Mouse (Mus musculus) layer of hippocampus, postnatal 10 days (tissue): ENCODE measurements around the gene Cass4. TPM values are rescaled to one million over a fixed set of nuclear protein-coding genes. Genes with fewer than 3 reads are reported as not detected.

Source experiments
- DNase-seq, 2 experiments: peaks; one replicate each; pipeline ENCODE4 v3.0.0; 2021; ENCODE audit warnings: low spot score in 2 of 2
- total RNA-seq, 2 experiments: library from RNA; stranded (reverse); gene quantifications; 2 replicates each; pipeline ENCODE4 v1.2.3; 2021

Gene Cass4
- total RNA-seq, 2 experiments from 2014 or later = 0.41 to 0.47 TPM

DNA sequence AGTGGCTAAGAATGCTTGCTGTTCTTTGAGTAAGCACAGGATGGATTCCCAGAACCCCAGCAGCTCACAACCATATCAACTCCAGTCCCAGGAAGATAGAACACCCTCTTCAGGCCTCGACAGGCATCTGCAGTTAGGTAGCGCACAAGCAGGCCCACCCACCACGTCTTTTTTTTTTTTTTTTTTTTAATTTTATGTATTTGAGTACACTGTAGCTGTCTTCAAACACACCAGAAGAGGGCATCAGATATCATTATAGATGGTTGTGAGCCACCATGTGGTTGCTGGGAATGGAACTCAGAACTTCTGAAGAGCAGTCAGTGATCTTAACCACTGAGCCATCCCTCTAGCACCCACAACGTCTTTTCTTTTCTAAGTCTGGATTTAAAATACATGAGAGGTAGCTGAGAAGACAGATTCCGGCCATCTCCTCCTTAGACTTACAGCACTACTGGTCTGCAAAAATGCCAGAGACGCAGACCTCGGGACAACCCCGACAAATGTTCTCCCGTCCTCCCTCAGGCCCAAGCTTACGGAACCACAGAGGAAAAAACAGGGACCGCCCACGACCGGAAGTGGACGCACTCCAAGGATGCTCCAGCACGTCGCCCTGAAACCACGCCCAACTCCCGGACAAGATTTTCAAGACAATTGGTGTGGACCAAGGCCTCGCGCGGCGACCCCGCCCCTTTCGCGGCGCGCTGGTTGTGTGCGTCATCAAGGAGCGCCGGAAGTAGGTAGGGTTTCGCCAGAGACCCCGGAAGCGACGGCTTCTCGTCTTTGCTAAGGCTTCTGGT is 46.4 kb downstream of the Cass4 start, which contains the start of gene Rtf2:
Gene Rtf2, plus strand, starts transcription at position 714 of the 797 bp plus-strand sequence.
- DNase-seq = peak; percentile 100

DNA sequence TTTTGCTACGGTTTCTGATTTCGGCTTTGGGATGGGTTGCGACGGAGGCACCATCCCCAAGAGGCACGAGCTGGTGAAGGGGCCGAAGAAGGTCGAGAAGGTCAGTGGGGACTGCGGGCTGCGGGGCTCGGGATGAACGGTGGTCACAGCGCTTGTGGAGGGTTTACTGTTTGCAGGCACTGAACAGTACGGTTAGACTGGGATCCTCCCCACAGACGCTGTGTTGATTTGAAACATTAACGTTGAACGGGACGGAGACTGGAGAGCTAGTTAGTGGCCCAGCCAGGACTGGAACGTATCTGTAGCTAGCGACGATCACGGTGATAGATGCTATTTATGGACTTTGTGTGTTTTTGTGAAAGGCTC is 47.0 kb downstream of the Cass4 start:
- DNase-seq = no peak

DNA sequence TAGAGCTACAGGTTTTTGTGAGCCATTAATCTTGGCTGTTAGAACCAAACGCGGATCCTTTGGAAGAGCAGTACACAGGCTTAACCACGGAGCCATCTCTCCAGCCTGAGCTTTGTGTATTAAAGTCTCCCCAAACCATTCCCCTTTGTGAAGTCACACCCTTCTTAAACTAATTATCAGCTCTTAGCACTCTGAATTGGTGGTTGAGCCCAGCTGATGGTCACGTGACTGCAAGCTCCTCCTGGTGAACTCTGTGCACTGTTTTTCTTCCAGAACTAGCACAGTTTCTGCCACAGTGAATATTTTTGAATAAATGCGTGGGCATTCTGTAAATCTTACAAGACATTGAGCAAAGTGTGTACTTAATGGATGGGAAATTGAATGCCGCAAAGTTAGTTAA is 47.6 kb downstream of the Cass4 start:
- DNase-seq = no peak

DNA sequence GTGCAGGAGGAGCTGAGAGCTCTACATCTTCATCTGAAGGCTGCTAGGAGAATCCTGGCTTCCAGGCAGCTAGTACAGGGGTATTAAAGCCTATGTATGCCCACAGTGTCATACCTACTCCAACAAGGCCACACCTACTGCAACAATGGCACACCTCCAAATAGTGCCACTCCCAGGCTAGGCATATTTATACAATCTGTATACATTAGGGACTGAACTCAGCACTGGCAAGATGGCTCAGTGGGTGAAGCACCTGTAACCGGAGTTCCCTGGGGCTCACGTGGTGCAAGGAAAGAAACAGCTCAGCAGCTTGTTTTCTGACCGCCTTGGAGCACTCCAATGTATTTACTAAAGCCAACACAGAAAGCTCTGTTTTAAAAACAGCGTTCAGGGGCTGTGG is 52.0 kb downstream of the Cass4 start:
- DNase-seq = no peak

DNA sequence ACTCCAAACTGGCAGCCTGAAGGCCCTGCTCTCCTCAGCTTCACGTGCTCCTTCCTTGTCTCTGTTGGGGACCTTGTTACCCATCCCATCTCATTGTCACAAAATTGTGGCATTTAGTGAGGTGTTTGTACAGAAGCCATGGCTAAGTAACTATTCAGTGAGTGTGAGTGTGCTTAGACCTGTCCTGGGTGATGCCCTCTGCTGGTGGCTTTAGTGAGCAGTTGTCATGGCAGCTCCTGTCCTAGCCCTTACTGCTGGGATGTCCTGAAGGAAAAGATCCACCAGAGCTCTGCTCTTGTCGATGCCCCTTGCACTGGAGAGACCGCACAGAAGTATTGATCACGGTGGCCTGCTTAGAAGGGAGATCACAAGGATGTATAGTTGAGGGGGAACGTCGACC is 53.7 kb downstream of the Cass4 start:
- DNase-seq = no peak

DNA sequence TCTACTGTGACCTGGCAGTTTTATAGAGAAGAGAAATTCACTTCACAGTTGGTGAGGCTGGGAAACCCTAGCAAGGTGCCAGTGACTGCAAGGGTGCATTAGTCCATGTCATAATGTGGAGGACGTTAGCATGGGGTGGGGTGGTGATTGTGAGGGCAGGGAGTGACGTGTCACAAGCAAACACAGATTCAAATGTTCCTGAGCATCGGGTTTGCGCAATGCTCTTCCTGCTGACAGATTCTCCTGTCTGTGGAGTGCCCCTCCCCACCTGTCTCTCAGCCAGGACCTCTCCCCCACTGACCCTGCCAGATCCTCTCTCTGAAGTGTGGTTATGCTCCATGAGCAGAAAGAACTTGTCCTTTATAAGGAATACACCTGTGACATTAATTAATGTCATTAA is 54.7 kb downstream of the Cass4 start:
- no peak for DNase-seq

DNA sequence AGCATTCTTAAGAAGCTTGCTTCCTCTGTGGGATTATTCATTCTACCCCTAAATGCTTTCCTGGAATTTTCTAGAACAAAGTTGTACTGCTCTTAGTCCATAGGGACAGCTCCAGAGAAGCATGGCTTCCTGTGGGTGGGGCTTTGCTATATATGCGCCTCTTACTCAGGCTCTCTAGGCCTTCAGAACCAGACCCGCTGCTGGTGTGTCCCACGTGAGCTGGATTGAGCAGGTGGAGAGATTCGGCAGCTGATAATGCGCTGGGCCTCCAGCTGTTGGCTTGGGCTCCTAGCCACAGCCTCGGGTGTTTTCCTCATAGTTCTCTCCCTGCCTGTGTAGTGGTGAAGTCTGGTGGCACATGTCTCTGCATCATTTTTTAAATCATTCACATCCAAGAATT is 57.0 kb downstream of the Cass4 start:
- DNase-seq = no peak

DNA sequence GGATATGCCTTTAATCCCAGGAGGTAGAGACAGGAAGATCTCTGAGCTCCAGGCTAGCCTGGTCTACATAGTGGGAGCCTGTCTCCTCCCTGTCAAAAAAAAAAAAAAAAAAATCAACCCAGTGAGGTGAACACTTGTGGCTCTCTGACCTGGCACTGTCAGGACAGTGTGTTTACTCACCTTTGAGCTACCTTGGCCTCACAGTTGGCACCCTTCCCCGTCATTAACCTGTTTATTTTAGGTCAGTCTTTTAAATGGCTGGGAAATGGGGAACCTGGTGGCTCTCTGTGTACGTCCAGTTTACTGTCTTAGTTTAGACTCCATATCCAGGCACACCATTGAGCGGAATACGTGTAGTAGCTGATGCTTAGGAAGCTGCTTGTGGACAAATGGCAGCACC is 58.4 kb downstream of the Cass4 start:
- DNase-seq = no peak

DNA sequence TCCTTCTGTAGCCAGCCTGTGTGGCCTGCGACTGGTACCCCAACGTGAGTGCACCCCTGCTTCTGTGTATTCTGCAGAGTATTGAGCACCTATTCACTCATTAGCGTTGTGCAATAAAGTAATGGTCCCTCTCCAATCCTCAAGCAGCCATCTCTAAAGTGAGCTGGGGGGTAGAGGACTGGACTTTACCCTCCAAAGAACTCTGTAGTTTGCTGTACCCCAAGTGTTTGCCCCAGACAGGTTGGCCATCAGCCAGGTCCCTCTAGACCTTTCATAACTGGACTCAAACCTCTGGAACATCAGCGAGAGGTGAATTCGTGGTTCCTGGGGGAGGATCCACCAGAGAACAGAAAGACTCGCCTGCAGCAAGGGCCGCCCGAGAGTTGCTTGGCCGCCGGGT is 58.9 kb downstream of the Cass4 start:
- DNase-seq = no peak

DNA sequence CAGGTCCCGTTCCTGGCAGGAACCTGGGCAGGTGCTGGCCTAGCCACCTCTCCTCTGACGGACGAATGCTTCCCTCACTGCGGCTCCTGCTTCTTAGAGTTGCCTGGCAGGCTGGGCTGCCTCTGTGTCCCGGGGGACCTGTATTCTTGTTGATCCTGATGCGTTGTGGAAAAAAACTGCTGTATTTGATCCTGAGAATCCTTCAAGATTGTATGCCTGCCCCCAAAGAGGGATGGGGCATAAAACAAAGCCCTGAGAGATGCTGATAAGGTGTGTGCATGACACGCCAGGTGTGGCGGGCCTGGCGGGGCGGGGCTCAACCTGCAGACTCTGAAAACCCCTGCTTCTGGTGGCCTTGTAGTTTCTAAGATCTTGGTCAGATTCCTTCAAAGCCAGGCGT is 64.9 kb downstream of the Cass4 start, which contains the start of gene Gcnt7:
Gene Gcnt7, minus strand, starts transcription at position 101 of the 400 bp plus-strand sequence.
- DNase-seq = no peak

DNA sequence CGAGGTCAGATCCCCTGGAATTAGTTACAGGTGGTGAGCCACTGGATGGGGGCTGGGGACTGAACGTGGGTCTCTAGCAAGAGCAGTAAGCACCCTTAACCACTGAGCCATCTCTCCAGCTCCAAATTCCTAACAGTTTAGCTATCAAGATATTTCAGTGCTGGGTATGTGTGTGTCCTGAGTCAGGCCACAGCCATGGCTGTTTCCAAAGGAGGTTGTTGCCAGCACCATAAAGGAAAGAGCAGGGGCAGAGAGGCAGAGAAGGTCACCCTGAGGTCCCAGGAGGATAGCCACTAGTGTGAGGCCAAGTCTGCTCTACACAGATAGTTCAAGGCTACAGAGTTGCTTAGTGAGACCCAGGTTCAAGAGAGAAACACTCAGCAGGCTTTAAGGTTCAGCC is 67.1 kb downstream of the Cass4 start:
- DNase-seq = no peak

DNA sequence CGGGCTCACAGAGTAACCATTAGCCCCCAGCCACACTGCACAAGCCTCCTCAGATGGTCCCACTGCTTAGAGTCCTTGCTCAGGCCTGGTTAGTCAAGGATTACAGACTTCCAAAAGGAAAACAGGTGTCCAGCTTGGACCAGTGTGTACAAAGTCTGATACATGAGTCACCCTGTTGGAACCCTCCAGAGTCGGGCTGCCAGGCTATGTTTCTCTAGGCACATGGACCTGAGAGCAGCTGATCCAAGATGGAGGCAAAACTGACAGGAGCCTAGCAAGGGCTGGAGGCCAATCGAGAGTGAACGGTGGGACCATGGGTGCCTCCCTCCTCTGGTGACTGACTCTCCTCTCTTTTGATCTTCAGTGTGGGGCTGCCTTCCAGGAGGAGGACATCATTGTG is 69.2 kb downstream of the Cass4 start:
- no peak for DNase-seq

DNA sequence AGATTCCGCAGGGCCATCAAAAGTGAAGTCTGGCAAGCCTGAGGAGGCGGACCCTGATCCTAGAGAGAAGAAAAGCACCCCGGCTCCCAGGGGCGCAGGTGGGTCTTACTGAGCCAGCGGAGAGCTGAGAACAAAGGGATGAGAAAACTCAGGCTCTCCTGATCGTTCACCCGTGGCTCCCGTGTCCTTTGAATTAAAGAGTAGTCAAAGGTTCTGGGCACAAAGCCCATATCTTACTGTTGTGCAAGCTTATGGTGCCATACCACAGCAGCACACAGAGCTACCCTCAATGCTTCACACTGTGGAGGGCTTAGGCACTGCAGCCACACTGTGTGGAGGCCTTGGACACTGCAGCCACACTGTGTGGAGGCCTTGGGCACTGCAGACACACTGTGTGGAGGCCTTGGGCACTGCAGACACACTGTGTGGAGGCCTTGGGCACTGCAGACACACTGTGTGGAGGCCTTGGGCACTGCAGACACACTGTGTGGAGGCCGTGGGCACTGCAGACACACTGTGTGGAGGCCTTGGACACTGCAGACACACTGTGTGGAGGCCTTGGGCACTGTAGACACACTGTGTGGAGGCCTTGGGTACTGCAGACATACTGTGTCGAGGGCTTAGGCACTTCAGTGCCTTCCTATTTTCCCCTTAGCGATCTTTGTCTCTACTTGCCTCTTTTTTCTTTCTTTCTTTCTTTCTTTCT is 73.0 kb downstream of the Cass4 start:
- DNase-seq = no peak

DNA sequence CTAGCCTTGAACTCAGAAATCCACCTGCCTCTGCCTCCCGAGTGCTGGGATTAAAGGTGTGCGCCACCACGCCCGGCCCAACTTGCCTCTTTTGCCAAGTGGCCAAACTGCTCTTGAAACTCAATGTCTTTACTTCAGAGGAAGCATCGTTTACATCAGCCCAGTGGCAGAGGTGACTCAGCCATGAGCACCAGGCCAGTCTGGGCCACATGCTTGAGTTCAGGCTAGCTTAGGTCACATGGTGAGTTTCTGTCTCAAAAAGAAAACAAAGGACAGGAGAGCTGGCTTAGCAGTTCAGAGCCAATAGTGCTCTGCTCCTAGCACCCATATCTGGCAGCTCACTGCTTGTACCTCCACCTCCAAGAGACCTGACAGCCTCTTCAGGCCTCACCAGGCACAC is 73.6 kb downstream of the Cass4 start:
- no peak for DNase-seq

DNA sequence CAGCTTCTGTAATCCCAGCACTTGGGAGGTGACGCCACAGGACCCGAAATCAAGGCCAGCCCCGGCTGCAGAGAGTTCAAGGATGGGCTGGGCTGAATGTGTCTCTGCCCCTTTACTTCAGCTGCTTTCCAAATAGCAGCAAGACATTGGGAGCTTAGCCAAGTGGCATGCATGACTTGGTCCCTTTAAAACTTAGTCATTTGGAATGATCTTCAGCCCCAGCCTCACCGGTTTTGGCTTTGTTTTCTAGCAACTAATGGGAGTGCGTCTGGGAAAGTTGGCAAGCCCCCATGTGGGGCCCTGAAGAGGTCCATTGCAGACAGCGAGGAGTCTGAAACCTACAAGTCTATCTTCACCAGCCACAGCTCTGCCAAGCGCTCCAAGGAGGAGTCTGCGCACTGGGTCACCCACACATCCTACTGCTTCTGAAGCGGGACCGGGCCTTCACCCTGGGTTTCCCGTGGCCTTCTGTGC is 74.8 kb downstream of the Cass4 start:
- peak in 1 of 2 experiments; percentile 42 for DNase-seq

DNA sequence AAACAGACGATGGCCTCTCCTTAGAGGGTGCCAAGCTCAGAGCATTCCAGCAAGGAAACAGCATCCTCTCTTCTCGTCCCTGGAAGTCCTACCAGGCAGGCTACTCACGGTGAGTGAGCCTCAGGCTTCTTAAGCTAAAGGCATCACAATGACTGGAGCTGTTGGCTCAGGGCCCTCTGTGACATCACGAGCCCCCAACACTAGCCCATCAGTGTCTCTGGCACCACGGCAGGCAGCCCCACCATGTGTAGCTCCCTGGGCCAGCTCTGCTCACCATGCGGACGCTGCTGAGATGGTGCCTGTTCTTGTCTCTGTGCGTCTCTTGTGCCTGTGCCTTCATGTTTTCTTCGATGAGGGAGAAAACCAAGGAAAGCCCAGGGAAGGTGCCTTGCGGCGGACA is 78.7 kb downstream of the Cass4 start, which contains the start of gene Fam209:
Gene Fam209, plus strand, starts transcription at position 203 of the 400 bp plus-strand sequence.
- no peak for DNase-seq

DNA sequence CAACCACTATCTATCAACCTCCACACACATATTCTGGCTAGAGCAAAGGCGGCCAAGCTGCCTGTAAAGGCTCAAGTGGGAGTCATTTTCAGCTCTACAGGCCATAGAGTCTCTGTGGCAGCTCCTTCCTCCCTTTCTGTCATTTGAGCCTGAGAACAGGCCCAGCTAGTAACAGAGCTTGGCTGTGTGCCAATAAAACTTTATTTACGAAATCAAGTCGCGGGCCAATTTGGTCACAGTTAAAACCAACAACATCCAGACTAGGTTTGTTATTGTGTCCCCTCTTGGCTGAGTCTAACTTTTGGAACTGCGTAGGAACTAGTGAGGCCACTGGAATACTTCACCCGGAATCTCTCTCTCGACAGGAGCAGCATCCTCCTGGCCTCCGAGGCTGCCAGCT is 80.0 kb downstream of the Cass4 start:
- no peak for DNase-seq

DNA sequence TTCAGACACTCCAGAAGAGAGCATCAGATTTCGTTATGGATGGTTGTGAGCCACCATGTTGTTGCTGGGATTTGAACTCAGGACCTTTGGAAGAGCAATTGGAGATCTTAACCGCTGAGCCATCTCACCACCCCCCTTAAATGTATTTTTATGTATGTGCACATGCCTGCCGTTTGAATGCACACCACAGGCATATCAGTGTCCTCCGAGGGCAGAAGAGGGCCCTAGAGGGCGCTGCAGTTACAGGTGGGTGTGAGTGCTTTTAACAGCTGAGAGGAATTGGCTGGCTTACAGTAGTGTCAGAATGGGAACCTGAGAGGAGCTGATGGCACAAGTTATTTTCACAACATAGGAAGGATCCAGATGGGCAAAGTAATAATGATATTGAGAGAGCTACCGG is 81.4 kb downstream of the Cass4 start:
- peak in 1 of 2 experiments; percentile 51 for DNase-seq

DNA sequence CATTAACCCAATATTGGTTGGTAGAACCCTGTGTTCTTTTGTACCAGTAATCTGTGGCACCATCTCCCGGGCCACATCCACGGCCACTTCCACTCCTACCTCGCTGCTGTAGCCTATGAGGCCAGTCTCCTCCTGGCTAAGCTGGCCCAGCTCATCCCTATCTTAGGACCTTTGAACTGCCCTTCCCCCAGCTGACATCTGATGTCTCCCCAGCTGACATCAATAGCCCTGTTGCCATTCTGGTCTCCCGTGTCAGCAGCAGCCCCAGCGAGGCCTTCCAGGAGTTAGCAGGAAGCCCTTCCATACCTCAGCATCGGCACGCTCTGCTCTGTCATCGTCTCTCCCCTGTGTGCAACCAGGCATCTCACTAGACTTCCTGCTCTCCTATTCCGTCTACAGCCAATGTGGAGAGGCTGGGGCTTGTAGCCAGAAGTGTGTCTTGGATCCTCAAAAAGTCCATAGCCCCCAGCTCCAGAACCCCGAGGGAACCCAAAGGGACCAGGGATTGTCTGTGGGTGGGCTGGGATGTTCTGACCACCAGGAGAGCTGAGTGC is 83.2 kb downstream of the Cass4 start:
- no peak for DNase-seq

DNA sequence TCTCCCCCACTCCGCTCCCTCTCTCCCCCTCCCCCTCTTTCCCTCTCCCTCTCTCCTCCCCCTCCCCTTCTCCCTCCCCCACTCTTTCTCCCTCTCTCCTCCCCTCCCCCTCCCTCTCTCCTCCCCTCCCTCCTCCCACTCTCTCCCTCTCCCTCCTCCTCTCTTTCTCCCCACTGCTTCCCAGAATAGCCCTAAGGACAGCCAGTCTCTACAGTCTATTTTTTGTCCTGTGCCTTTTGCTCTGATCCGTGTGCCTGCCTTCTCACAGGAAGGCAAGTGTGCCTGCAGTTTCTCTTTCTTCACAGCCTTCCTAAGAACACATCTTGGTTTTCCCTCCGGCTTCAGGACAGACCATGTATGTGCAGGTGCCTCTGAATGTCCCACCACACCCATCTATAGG is 83.8 kb downstream of the Cass4 start:
- no peak for DNase-seq

DNA sequence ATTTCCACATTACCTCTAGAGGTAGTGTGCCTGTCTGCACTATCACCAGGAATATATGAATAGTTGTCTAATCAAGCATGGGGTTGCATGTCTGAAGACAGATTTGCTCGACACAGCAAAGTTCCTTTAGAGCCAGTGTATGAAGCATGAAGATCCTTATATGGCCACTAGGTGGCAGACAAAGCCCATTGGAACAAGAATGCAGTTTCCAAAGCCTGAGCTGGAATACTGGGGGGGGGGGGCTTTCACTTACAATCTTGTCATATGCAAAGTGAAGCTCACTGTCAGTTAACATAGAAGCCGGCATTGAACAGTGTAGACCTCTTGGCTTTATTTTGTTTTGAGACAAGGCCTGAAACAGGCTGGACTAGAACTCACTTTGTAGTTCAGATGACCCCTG is 84.3 kb downstream of the Cass4 start:
- peak; percentile 60 to 70 for DNase-seq

DNA sequence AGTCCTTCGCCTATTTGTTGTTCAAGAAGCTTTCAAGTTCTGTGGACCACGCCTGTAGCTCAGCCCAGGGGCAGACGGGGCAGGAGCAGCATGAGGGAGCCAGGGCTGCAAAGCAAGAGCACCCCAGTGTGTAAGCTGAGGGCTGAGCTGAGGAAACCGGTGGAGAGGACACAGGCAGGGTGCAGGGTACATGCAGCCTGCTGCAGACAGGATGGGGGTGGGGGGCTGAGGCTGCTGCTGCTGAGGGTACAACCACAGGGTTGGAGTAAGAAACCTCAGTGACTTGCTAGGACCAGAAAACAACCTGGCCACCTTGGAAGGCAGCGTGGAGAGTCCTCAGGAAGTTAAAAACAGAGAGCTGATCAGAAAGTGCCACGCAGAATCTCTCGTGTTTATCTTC is 86.7 kb downstream of the Cass4 start:
- DNase-seq = no peak
